Mouse (Mus musculus): ENCODE results near the gene Cbfa2t2. TPM values are rescaled to one million over a fixed set of nuclear protein-coding genes. Genes with fewer than 3 reads are reported as not detected.
A peak's percentile ranks its signal among the peaks of the same experiment; 100 is the strongest.
"Not testable (repeated sequence)": the region's sequence is repeated elsewhere in the genome, so short reads cannot be mapped to it uniquely, and the experiment has no call there.

Gene Cbfa2t2
- polyA plus RNA-seq, 1 experiment, result 32.9 TPM

DNA sequence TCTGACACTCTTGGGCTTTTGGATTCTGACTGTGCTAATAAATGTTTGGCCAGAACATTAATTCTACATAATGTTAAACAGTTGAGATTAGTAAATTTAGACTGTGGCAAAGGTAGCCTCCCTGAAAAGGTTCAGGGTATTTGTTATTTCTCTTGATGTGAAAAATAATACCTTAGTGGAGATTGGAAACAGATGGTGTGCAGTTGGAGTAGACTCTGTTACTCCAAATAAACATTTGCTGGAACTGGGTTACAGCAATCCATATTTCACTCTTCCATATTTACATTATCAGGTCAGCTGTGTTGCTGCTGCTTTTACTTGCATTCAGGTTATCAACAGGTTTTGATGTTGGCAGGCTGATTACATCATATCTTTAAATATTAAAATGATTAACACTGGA lies 55.5 kb downstream of the Cbfa2t2 start:
- TF ChIP-seq POLR2A (IDR thresholded peaks at IDR 0.05; ENCODE audit: extremely low read depth, insufficient read depth, low read length), result no peak
- no peak for TF ChIP-seq CTCF (IDR thresholded peaks at IDR 0.05; ENCODE audit: extremely low read depth, insufficient read depth, low read length)
- Histone ChIP-seq H3K4me1 (ENCODE audit: control insufficient read depth, insufficient read depth, low read length) (peaks cover 4% of the 10 kb centered on the region), H3K27ac (ENCODE audit: insufficient read depth, low read length) (no peak overlapping the region), H3K4me3 (ENCODE audit: insufficient read depth, low read length) (no peak overlapping the region)

DNA sequence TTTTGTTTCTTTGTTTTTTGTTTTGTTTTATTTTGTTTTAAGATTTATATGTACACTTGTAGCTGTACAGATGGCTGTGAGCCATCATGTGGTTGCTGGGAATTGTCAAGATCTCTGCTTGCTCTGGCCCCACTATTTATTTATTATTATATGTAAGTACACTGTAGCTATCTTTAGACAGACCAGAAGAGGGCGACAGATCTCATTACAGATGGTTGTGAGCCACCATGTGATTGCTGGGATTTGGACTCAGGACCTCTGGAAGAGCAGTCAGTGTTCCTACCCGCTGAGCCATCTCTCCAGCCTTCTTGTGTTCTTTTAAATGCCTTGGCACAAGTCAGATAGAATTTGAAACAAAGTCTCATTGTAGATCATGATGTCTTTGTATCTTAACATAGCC lies 57.3 kb downstream of the Cbfa2t2 start:
- H3K4me3 ChIP-seq (ENCODE audit: insufficient read depth, low read length); H3K4me1 ChIP-seq (ENCODE audit: control insufficient read depth, insufficient read depth, low read length); H3K27ac ChIP-seq (ENCODE audit: insufficient read depth, low read length): not testable (repeated sequence)

DNA sequence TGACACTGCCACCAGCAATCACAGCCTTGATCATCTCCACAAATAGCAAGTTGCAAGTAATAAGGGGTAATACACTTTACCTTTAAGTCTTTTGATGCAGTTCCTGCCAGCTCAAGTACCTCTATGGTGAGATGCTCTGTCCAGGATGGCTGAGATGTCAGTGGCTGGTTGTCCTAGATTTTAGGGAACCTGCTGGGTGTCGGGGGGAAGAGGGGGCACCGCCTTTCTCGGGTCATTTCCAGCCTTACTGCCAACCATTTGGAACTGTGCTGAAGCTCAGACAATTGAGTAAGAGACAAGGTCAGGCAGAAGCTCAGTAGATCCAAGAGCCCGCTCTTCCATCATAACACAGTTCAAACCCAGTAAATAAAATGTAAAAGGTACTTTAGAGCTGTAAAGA lies 58.7 kb downstream of the Cbfa2t2 start:
- H3K27ac ChIP-seq (ENCODE audit: insufficient read depth, low read length), result no peak overlapping the region
- TF ChIP-seq POLR2A (IDR thresholded peaks at IDR 0.05; ENCODE audit: extremely low read depth, insufficient read depth, low read length) (no peak), CTCF (IDR thresholded peaks at IDR 0.05; ENCODE audit: extremely low read depth, insufficient read depth, low read length) (no peak)

DNA sequence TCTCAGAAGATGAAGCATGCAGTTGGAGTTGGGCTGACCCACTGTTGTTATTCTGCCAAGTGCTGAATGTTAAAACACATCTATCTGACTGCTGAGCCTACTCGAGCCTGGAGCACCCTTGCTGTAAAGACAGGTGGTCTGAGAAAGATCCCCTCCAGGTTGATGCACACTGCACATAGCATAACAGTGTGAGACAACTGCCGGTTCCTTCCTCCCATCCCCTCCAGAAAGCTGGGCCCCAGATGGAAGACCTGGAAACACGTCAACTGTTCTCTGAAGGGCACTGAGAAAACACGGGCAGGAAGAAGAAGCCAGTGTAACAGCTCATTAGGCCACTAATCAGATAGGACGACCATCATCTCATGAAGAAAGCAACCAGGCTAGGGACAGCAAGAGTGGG lies 62.3 kb downstream of the Cbfa2t2 start:
- H3K4me1 ChIP-seq (ENCODE audit: control insufficient read depth, insufficient read depth, low read length), result peaks cover 9% of the 10 kb centered on the region
- H3K4me3 ChIP-seq (ENCODE audit: insufficient read depth, low read length), result no peak overlapping the region
- H3K27ac ChIP-seq (ENCODE audit: insufficient read depth, low read length), result no peak overlapping the region
- TF ChIP-seq POLR2A (IDR thresholded peaks at IDR 0.05; ENCODE audit: extremely low read depth, insufficient read depth, low read length) (no peak), CTCF (IDR thresholded peaks at IDR 0.05; ENCODE audit: extremely low read depth, insufficient read depth, low read length) (no peak)

More for the DNA sequence above, 58.7 kb downstream of the Cbfa2t2 start:
- H3K4me3 ChIP-seq (ENCODE audit: insufficient read depth, low read length), result no peak overlapping the region
- H3K4me1 ChIP-seq (ENCODE audit: control insufficient read depth, insufficient read depth, low read length), result peaks cover 8% of the 10 kb centered on the region

DNA sequence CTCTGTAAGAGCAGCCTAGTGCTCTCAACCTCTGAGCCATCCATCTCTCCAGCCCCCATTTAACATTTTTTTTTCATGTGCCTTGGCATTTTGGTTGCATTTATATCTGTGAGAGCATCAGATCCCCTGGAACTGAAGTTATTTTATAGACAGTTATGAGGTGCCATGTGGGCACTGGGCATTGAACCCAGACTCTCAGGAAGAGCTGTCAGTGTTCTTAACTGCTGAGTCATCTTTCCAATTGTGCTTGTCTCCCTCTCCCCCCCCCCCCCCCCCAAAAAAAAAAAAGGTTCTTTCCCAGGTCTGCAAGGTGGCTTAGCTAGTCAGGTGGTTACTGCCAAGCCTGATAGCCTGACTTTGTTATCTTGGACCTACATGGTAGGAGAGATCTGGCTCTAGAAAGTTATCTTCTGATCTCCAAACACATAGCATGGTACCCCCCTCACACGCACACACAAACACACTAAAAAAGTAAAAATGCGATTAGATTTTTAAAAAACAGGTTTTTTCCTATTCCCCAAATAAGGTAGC lies 63.5 kb downstream of the Cbfa2t2 start:
- no peak for TF ChIP-seq CTCF (IDR thresholded peaks at IDR 0.05; ENCODE audit: extremely low read depth, insufficient read depth, low read length)
- TF ChIP-seq POLR2A (IDR thresholded peaks at IDR 0.05; ENCODE audit: extremely low read depth, insufficient read depth, low read length), result no peak
- H3K4me1 ChIP-seq (ENCODE audit: control insufficient read depth, insufficient read depth, low read length), result peaks cover 9% of the 10 kb centered on the region
- no peak overlapping the region for H3K27ac ChIP-seq (ENCODE audit: insufficient read depth, low read length)
- no peak overlapping the region for H3K4me3 ChIP-seq (ENCODE audit: insufficient read depth, low read length)

DNA sequence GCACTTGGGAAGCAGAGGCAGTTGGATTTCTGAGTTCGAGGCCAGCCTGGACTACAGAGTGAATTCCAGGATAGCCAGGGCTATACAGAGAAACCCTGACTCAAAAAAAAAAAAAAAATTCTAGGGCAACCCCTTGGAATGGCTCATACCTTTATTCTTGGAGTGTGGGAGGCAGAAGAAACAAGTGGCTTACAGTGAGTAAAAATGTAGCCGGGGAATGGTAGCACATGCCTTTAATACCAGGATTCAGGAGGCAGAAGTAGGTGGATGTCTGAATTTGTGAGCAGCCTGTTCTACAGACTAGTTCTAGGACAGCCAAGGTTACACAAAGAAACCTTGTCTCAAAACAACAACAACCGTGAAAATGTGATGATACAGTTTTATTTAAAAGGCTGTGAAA lies 64.5 kb downstream of the Cbfa2t2 start:
- TF ChIP-seq POLR2A (IDR thresholded peaks at IDR 0.05; ENCODE audit: extremely low read depth, insufficient read depth, low read length), result no peak
- no peak for TF ChIP-seq CTCF (IDR thresholded peaks at IDR 0.05; ENCODE audit: extremely low read depth, insufficient read depth, low read length)
- H3K4me3 ChIP-seq (ENCODE audit: insufficient read depth, low read length), result no peak overlapping the region
- H3K27ac ChIP-seq (ENCODE audit: insufficient read depth, low read length), result no peak overlapping the region
- peaks cover 6% of the 10 kb centered on the region for H3K4me1 ChIP-seq (ENCODE audit: control insufficient read depth, insufficient read depth, low read length)

DNA sequence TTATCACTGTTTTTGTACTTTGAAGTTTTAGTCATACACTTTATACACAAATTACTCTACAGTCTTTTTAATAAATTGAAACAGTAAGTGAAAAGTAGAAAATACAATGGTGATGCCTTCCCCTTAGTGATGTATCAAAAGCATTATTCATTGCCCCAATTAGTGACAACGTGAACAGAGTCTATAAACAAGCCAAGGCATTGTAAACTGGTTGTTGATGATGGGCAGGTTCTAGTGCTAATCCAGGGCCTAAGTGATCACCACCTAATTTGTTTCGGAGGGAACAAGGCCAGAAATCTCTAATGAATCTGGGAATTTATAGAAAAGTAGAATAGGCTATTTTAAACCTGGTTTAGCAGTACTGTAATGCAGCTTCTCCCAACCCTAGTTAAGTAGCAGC lies 70.8 kb downstream of the Cbfa2t2 start:
- Histone ChIP-seq H3K4me1 (ENCODE audit: control insufficient read depth, insufficient read depth, low read length) (0 out of 2 replicates have a peak, but pooled peaks cover 2% of the 10 kb centered on the region), H3K4me3 (ENCODE audit: insufficient read depth, low read length) (no peak overlapping the region), H3K27ac (ENCODE audit: insufficient read depth, low read length) (no peak overlapping the region)
- TF ChIP-seq POLR2A (IDR thresholded peaks at IDR 0.05; ENCODE audit: extremely low read depth, insufficient read depth, low read length) (no peak), CTCF (IDR thresholded peaks at IDR 0.05; ENCODE audit: extremely low read depth, insufficient read depth, low read length) (no peak)

DNA sequence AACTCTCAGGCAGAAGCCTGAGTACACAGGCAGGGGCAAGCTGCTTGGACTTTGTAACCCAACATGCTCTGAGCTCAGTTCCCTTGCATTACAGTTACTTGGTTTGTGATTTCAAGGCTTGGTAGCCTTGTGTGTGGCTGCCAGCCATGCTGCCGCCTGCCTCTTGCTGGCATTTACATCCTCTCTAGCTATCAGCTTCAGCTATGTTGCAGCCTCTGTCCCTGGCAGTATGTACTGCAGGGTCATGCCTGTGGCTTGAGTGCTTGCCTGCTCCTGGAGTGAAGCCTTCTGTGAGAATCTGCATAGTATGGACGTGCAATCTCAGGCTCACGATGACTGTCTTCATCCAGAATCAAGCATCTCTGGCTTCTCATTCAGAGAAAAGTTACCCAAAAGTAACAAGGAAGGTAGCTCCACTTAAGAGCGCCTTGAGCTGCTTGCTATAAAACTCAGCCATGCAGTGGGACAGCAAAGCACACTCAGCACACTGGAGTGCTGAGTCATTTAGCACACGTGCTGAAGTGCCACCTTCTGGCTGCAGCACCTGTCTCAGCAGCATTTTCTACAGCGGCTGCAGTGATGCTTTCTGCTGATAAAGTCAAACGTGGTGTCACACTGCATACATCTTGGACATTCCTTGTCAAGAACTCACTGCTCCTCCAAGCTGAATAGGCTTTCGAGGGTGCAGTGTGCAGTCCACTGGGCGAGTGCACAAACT lies 71.4 kb downstream of the Cbfa2t2 start:
- no peak overlapping the region for H3K27ac ChIP-seq (ENCODE audit: insufficient read depth, low read length)
- TF ChIP-seq POLR2A (IDR thresholded peaks at IDR 0.05; ENCODE audit: extremely low read depth, insufficient read depth, low read length) (no peak), CTCF (IDR thresholded peaks at IDR 0.05; ENCODE audit: extremely low read depth, insufficient read depth, low read length) (0 out of 2 replicates have a peak, but pooled peaks have one; percentile 4)

DNA sequence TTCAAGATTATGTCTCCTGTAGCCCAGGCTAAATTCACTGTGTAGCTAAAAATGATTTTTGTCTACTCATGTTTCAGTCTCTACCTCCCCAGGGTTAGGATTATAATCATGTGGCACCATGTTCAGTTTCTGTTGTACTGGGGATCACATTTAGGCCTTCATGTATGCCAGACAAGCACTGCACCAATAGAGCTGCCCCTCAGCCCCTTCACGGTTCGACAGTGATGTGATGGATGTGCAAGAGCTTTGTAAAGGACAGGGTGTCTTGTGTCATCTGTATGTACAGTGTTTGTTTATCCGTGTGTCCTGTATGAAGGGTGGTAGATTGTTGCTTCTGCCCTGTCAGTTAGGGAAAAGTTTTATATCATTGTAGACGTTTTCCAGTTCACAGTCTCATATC lies 72.2 kb downstream of the Cbfa2t2 start:
- TF ChIP-seq CTCF (IDR thresholded peaks at IDR 0.05; ENCODE audit: extremely low read depth, insufficient read depth, low read length) (no peak), POLR2A (IDR thresholded peaks at IDR 0.05; ENCODE audit: extremely low read depth, insufficient read depth, low read length) (no peak)
- Histone ChIP-seq H3K4me3 (ENCODE audit: insufficient read depth, low read length) (no peak overlapping the region), H3K27ac (ENCODE audit: insufficient read depth, low read length) (no peak overlapping the region), H3K4me1 (ENCODE audit: control insufficient read depth, insufficient read depth, low read length) (0 out of 2 replicates have a peak, but pooled peaks cover 2% of the 10 kb centered on the region)

More for the DNA sequence above, 71.4 kb downstream of the Cbfa2t2 start:
- H3K4me3 ChIP-seq (ENCODE audit: insufficient read depth, low read length), result no peak overlapping the region
- H3K4me1 ChIP-seq (ENCODE audit: control insufficient read depth, insufficient read depth, low read length), result 0 out of 2 replicates have a peak, but pooled peaks cover 2% of the 10 kb centered on the region

DNA sequence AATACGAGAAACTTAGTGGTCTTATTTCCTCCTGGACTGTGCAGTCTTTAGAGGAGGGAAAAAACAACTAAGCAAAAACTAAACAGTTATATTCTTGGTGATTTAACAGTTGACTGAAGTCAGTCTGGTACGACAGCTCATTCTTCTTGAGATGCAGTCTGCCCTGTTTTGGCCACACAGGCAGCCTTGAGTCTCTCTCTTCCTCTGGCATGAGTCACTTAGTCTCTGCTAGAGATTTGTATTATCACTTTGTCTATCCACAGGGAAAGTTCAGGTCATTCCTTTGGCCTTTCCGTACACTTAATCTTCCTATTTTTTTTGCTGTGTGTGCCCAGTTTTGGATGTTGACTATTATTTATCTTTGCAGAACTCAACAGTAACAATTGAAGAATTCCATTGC lies 73.9 kb downstream of the Cbfa2t2 start:
- TF ChIP-seq CTCF (IDR thresholded peaks at IDR 0.05; ENCODE audit: extremely low read depth, insufficient read depth, low read length) (no peak), POLR2A (IDR thresholded peaks at IDR 0.05; ENCODE audit: extremely low read depth, insufficient read depth, low read length) (no peak)
- H3K4me1 ChIP-seq (ENCODE audit: control insufficient read depth, insufficient read depth, low read length), result 0 out of 2 replicates have a peak, but pooled peaks cover 2% of the 10 kb centered on the region
- no peak overlapping the region for H3K4me3 ChIP-seq (ENCODE audit: insufficient read depth, low read length)
- H3K27ac ChIP-seq (ENCODE audit: insufficient read depth, low read length), result no peak overlapping the region

All from cortical plate, adult 2 months (tissue).